Mouse (Mus musculus) thymus, postnatal 36 days (tissue): ENCODE data around the gene Eprs.

ENCODE experiments used
- DNase-seq, 2 experiments: peaks; one replicate each; pipeline ENCODE4 v3.0.0; 2022; ENCODE audit warnings: mixed read lengths in 2 of 2

Gene Eprs

GRCm38 (mm10) chr1:185363526-185364182 is 810 bp downstream of the Eprs start:
- no peak for DNase-seq

- DNase-seq = no peak
Measured at GRCm38 (mm10) chr1:185364183-185364540, 1.3 kb downstream of the Eprs start.

DNA sequence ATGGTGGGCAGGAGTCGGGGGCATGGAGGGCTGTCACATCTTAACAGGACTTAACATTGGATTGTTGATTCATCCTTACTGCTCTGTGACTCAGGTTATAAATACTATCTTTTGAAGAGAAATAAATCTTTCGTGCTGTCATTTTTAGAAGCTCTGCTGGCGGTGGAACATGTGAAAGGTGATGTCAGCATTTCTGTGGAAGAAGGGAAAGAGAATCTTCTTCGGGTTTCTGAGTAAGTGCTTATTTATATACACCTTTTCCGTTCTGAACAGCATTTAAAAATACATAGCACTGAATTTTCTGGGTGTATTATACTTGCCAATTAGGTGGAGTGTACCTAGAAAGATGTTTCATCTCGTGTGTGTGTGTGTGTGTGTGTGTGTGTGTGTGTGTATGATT is 4.5 kb downstream of the Eprs start:
- no peak for DNase-seq

- no peak for DNase-seq
Measured at GRCm38 (mm10) chr1:185369979-185370378, 7.1 kb downstream of the Eprs start.

DNA sequence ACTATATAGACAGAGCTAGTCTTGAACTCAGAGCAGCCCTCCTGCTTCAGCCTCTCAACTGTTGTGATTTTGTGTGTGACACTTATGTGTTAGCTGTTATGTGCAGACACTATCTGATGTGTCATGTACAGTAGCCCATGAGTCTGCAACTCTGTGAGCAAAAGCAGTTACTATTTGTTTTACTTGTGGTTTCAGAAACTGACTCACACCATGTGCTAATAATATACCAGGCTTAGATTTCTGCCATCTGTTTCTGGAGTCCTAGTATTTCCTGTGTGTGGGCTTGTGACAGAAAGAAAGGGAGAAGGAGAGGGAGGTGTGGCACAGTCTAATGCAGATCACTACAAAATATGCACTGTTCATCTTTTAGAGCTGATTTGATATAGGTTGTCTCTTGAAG is 13.5 kb downstream of the Eprs start:
- DNase-seq = no peak

- DNase-seq = no peak
Measured at GRCm38 (mm10) chr1:185377429-185377828, 14.6 kb downstream of the Eprs start.

DNA sequence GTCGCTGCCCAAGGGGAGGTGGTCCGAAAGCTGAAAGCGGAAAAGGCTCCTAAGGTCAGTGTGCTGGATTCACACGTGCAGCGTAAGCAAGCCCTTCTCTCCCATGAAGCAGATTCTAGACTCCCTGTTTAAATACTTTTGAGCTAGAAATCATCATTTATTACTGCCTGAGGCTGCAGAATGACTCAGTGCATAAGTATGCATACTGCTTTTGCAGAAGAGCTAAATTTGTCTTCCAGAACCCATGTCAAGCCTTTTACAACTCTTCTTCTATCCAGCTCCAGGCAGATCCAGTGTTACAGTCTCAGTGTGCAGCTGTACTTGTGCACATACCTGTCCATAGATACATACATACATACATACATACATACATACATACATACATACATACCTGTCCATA is 38.8 kb downstream of the Eprs start:
- DNase-seq = no peak

- DNase-seq = no peak
Measured at GRCm38 (mm10) chr1:185404021-185404420, 41.2 kb downstream of the Eprs start.

- no peak for DNase-seq
Measured at GRCm38 (mm10) chr1:185405921-185406320, 43.1 kb downstream of the Eprs start.

DNA sequence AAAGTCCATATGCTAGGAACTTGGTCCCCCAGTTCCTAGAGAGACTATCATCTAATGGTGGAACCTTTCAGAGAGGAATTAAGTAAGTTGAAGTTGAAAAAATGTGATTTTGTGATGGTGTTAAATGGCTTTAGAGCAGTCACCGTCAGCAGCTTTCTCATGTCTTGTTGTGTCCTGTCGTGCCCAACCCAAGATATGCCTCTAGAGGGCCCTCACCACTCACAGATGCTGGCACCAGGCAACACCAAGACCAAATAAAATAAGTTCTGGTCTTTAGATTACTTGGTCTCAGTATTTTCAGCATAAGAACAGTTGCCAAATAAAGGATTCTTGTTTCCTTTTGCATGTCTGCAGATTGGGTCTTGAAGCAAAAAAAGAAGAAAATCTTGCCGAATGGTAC is 47.0 kb downstream of the Eprs start:
- DNase-seq = no peak

GRCm38 (mm10) chr1:185418011-185418410 is 55.2 kb downstream of the Eprs start:
- DNase-seq = no peak

GRCm38 (mm10) chr1:185419805-185420204 is 57.0 kb downstream of the Eprs start:
- DNase-seq = no peak

DNA sequence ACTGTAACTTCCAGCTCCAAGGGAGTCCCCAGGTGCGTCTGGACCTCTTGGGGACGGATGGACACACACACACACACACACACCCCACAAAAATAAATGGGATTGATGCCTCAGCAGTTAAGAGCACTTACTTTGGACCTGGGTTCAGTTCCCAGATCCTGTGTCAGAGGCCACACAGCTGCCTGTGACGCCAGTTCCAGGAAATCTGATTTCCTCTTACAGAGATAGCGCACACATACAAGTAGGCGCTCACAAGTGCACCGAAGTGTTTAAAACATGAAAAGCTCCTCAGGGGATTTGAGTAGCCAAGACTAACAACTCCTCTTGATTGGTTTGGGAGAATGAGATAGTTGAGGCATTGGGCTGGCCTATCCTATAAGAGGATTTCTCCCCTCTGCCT is 57.9 kb downstream of the Eprs start:
- DNase-seq = no peak

GRCm38 (mm10) chr1:185426583-185426982 is 63.7 kb downstream of the Eprs start:
- no peak for DNase-seq

- no peak for DNase-seq
Measured at GRCm38 (mm10) chr1:185430488-185430887, 67.6 kb downstream of the Eprs start.

GRCm38 (mm10) chr1:185431245-185431997 is 68.6 kb downstream of the Eprs start:
- no peak for DNase-seq

- no peak for DNase-seq
Measured at GRCm38 (mm10) chr1:185431998-185432317, 69.1 kb downstream of the Eprs start.

DNA sequence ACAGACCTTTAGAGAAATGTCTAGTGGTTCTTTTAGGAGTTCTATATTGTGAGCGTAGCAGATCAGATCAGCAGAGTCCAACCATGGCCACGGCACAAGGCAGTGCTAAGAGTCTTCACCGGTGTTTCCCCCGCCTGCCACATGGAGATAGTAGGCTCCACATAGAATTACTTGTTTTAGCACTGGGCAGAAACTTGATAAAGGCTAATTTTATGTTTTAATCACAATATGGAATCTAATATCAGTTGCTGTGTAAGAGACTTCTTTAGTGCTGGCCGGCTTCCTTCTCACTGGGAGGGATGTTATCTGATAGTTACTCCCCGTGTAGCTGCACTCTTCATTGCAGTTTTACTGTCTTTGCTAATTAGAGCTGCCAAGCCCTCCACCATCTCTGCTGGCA is 70.3 kb downstream of the Eprs start:
- DNase-seq = no peak

- no peak for DNase-seq
Measured at GRCm38 (mm10) chr1:185438841-185439580, 76.2 kb downstream of the Eprs start.

DNA sequence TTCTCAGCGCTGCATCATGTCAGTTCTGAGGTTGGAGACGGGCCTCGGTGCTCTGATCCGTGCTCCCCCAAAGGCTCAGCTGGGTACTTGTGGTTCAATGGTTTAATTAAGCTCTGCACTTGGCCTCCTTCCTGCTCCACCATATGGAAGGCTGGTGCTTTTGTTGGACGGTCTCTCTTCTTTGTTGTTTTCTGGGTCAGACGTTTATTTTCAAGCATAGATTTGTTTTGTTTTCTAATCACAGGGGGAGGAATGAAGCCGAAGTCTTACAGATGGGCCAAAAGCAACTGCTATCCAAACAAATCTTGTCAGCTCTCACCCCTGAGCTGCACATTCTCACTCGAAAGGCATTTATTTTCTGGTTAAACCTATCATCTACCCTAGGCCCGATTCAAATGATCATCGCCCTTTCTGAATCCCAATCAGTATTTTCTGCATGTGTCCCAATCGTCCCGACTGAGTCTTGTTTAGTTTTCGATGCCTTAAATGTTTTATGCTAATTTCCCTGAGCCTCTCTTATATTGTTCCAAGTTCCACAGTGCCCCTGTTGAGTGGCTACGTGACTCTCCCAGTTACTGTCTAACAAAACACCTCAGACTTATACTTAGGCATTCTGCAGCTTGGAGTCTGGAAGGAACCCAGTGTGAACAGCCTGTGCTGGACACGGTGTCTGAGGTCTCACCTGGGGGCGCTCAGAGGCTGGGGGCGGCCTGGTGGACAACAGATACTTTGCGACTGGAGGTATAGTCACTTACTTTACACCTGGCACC is 79.0 kb downstream of the Eprs start:
- DNase-seq = no peak

DNA sequence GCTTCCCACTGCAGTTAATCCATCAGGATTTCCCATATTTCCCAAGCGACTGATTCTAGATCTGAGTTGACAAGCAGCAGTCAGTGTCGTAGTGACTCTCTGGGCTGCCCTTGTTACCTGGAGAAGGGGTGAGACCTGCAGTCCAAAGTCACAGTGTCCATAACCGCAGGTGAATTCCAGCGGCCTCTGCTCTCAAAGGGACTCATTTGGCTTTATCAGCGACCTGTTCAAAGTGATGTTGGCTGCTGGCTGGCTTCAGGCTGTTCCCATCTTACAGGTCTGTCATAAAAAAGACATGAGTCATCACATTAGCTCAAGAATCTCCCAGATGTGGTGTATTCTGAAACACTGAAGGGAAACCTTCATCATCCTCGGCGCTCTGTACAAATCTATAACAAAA is 86.1 kb downstream of the Eprs start:
- no peak for DNase-seq

DNA sequence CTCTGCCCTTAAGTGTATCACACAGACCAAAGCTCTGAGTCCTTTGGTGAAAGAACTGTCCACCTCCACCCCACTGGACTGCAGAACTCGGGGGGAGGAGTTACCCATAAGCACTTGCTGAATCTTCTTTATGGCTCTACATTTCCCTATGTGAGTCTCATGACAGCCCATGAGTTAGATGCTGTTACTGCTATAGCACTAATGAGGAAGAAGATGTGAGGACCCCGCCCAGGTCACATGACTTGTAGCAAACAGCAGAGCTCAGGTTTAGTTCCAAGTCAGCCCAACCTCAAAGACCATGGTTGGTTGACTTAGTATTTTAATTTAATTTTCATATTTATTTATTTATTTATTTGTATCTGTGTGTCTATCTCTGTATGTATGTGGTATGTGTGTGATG is 86.9 kb downstream of the Eprs start:
- no peak for DNase-seq

DNA sequence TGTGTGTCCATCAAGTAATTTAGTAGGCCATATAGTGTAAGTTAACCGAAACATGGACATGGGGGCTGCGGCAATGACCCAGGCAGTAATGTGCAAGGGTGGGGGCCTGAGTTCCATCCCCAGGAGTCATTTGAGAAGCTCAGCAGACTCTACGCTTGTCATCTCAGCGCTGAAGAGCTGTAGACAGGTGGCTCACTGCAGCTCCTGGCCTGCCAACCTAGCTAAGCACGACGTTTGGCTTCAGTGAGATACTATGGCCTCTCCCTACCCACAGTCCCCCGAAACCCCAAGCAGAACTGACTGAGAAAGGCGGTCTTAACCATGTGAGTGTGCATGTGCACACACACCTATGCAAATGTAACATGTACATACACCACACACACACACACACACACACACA is 88.2 kb downstream of the Eprs start:
- no peak for DNase-seq
